Mouse (Mus musculus) bone marrow, adult 2 months (tissue): ENCODE measurements around the gene Rab3b. TPM values are rescaled to one million over a fixed set of nuclear protein-coding genes. Genes with fewer than 3 reads are reported as not detected.
"Not testable (repeated sequence)": the region's sequence is repeated elsewhere in the genome, so short reads cannot be mapped to it uniquely, and the experiment has no call there.

Source experiments
- H3K27ac ChIP-seq: fragments of 200-500 bp; 2 replicates; pipeline ENCODE4 v1.5.1; 2012; ENCODE audit warnings: low read depth, mild to moderate bottlenecking, control low read depth, inconsistent platforms, low read length; ENCODE audit not compliant: control insufficient read depth, poor library complexity, insufficient read depth
- H3K4me1 ChIP-seq: fragments of 200-500 bp; 2 replicates; pipeline ENCODE4 v1.6.1; 2011; ENCODE audit warnings: low read length; ENCODE audit not compliant: control insufficient read depth, insufficient read depth
- H3K4me3 ChIP-seq: fragments of 200-500 bp; replicated peaks from 2 replicates; pipeline ENCODE3; 2011; ENCODE audit warnings: mild to moderate bottlenecking, low read depth, low read length, control low read depth; ENCODE audit not compliant: control insufficient read depth
- CTCF ChIP-seq: fragments of 200-500 bp; IDR thresholded peaks from 2 replicates; pipeline ENCODE4 v1.5.1; 2011; ENCODE audit warnings: low read length, control low read depth; ENCODE audit not compliant: control insufficient read depth, insufficient read depth
- POLR2A ChIP-seq: fragments of 200-500 bp; IDR thresholded peaks from 2 replicates; pipeline ENCODE4 v1.6.1; 2011; ENCODE audit warnings: low read depth, mild to moderate bottlenecking, control low read depth, low read length, borderline replicate concordance; ENCODE audit not compliant: control insufficient read depth
- WGBS: fragments of 180-500 bp; shearing (Covaris S2); methylation state at CpG from one replicate; pipeline ENCODE4 v1.1.7; 2018; 5-methylcytosine and 5-hydroxymethylcytosine counted together
- polyA plus RNA-seq: library from polyadenylated mRNA; stranded (reverse); fragments of >200 nt; gene quantifications from 2 replicates; pipeline ENCODE4 v1.2.4, GENCODE M21; 2011; ENCODE audit warnings: low replicate concordance; ENCODE audit not compliant: missing spikeins, insufficient read depth, insufficient read length

Gene Rab3b
- polyA plus RNA-seq, 1 experiment = 1.8 TPM

- not testable (repeated sequence) for H3K27ac ChIP-seq, H3K4me3 ChIP-seq, H3K4me1 ChIP-seq
- 0 out of 2 replicates have a peak, but pooled peaks have one; percentile 20 for TF ChIP-seq CTCF
- WGBS = 79% methylated on average over 9 of the region's 9 CpGs
These were observed 49.1 kb downstream of the Rab3b start for GRCm38 (mm10) chr4:108927945-108928344.

GRCm38 (mm10) chr4:108933163-108933562 lies 54.3 kb downstream of the Rab3b start:
- peaks cover 2% of the 10 kb centered on the region; the same call in 1 of the 2 replicates for H3K4me1 ChIP-seq
- H3K4me3 ChIP-seq = no peak overlapping the region
- TF ChIP-seq CTCF (no peak), POLR2A (no peak)
- H3K27ac ChIP-seq = no peak overlapping the region
- WGBS = 29% methylated on average over 1 of the region's 1 CpGs

GRCm38 (mm10) chr4:108934856-108935255 lies 56.0 kb downstream of the Rab3b start:
- no peak overlapping the region for H3K27ac ChIP-seq
- peaks cover 2% of the 10 kb centered on the region; the same call in 1 of the 2 replicates for H3K4me1 ChIP-seq
- H3K4me3 ChIP-seq = no peak overlapping the region
- TF ChIP-seq POLR2A (no peak), CTCF (no peak)
- 33% methylated on average over 4 of the region's 4 CpGs for WGBS

GRCm38 (mm10) chr4:108937848-108938771 lies 59.2 kb downstream of the Rab3b start:
- TF ChIP-seq POLR2A (no peak), CTCF (no peak)
- peaks cover 2% of the 10 kb centered on the region; the same call in 1 of the 2 replicates for H3K4me1 ChIP-seq
- H3K4me3 ChIP-seq = no peak overlapping the region
- WGBS = 69% methylated on average over 12 of the region's 12 CpGs
- no peak overlapping the region for H3K27ac ChIP-seq

GRCm38 (mm10) chr4:108940681-108941473 lies 62.0 kb downstream of the Rab3b start:
- Histone ChIP-seq H3K27ac (no peak overlapping the region), H3K4me1 (peaks cover 2% of the 10 kb centered on the region; the same call in 1 of the 2 replicates), H3K4me3 (no peak overlapping the region)
- TF ChIP-seq POLR2A = no peak
- no peak for TF ChIP-seq CTCF
- WGBS = 88% methylated on average over 17 of the region's 17 CpGs

DNA sequence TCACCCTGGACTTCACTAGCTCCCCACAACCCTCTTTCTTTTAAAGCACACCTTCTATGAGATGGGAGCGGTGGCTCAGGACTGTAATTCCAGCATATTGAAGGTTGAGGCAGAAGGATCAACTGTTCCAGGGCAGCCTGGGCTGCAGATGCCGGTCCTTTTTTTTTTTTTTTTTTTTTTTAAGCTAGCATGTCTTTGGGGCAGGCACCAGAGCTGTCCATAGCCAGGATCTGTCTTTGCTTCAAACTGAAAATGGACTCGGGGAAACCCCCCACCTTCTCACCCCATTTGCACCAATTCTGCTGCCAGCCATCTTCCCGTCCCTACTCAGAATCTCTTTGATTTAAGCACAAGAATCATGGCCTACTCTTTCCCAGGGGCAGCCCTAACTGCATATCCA lies 63.3 kb downstream of the Rab3b start:
- Histone ChIP-seq H3K4me1 (peaks cover 2% of the 10 kb centered on the region; the same call in 1 of the 2 replicates), H3K4me3 (no peak overlapping the region), H3K27ac (no peak overlapping the region)
- TF ChIP-seq POLR2A (no peak), CTCF (no peak)
- WGBS = 75% methylated on average over 4 of the region's 4 CpGs

DNA sequence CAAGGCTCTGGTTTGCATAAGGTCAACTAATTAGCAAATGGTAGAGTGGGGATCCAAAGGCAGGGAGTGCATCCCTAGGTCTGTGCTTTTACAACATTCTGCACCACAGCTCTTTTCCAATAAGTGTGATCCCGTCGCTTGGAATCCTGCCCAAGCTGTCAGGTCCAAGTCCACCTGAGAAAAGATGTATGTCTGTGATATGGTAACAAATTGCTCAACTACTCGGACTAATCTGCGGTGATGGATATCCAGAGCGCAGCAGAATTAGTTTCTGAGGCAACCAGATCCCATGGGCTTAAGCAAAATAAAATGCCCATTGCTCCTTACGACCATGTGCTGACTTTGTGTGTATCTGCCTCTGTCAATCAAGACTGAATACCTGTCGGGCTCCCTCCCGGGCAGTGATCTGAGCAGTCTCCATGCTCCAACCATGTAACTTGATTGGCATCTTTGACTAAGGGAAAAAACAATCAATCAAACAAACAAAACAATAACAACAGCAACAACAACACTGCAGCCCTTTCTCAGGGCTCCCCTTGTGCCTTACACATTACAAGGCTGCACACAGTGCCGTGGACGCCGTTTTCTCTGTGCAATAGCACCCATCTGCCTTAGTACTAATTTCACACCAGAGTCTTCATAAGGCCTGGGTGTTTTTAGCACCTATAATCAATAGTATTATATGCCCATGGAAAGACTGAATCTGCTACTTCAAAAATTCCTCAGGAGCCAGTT lies 64.3 kb downstream of the Rab3b start:
- H3K27ac ChIP-seq = no peak overlapping the region
- H3K4me3 ChIP-seq = no peak overlapping the region
- WGBS = 85% methylated on average over 11 of the region's 11 CpGs
- no peaks in the 10 kb centered on the region; the same call in 1 of the 2 replicates for H3K4me1 ChIP-seq
- TF ChIP-seq POLR2A (no peak), CTCF (no peak)

- H3K27ac ChIP-seq = no peak overlapping the region
- H3K4me3 ChIP-seq = no peak overlapping the region
- H3K4me1 ChIP-seq = peaks cover 2% of the 10 kb centered on the region; the same call in 1 of the 2 replicates
- no peak for TF ChIP-seq CTCF
- WGBS = 87% methylated on average over 7 of the region's 7 CpGs
These were observed 70.3 kb downstream of the Rab3b start for GRCm38 (mm10) chr4:108949168-108949567.
